Mouse (Mus musculus) limb, embryonic 14.5 days (tissue): ENCODE measurements around the gene 2810459M11Rik. TPM values are rescaled to one million over a fixed set of nuclear protein-coding genes. Genes with fewer than 3 reads are reported as not detected.

Source experiments
- ATAC-seq: fragments of 200-750 bp; cut with Nextera tagmentation; 2 replicates; pipeline ENCODE4 v1.8.0; 2017; ENCODE audit warnings: low read depth, moderate number of reproducible peaks, moderate TSS enrichment; ENCODE audit not compliant: low FRiP score
- DNase-seq: peaks from one replicate; pipeline ENCODE4 v3.0.0-alpha.2; 2015; ENCODE audit warnings: low spot score
- H3K27ac ChIP-seq: fragments of 300-500 bp; sonication (generic); replicated peaks from 2 replicates; pipeline ENCODE4 v1.5.1; 2014; ENCODE audit warnings: low read depth, mild to moderate bottlenecking, low read length, moderate library complexity, mixed read lengths
- H3K27me3 ChIP-seq: fragments of 300-500 bp; sonication (generic); 2 replicates; pipeline ENCODE4 v1.6.1; 2014; ENCODE audit warnings: low read length, mixed read lengths; ENCODE audit not compliant: control insufficient read depth, insufficient read depth
- H3K36me3 ChIP-seq: fragments of 300-500 bp; sonication (generic); 2 replicates; pipeline ENCODE4 v1.6.1; 2014; ENCODE audit warnings: mild to moderate bottlenecking, low read length, moderate library complexity, mixed read lengths; ENCODE audit not compliant: control insufficient read depth, insufficient read depth
- H3K4me1 ChIP-seq: fragments of 300-500 bp; sonication (generic); 2 replicates; pipeline ENCODE4 v1.6.1; 2014; ENCODE audit warnings: antibody characterized with exemption, low read length, mixed read lengths; ENCODE audit not compliant: control insufficient read depth, insufficient read depth
- H3K4me2 ChIP-seq: fragments of 300-500 bp; sonication (generic); replicated peaks from 2 replicates; pipeline ENCODE4 v1.6.1; 2014; ENCODE audit warnings: low read depth, mild to moderate bottlenecking, low read length, moderate library complexity; ENCODE audit not compliant: severe bottlenecking
- H3K4me3 ChIP-seq: fragments of 300-500 bp; sonication (generic); replicated peaks from 2 replicates; pipeline ENCODE4 v1.5.1; 2014; ENCODE audit warnings: low read length
- H3K9ac ChIP-seq: fragments of 300-500 bp; sonication (generic); 2 replicates; pipeline ENCODE4 v1.6.1; 2014; ENCODE audit warnings: mild to moderate bottlenecking, low read depth, low read length, moderate library complexity; ENCODE audit not compliant: severe bottlenecking
- H3K9me3 ChIP-seq: fragments of 300-500 bp; sonication (generic); 2 replicates; pipeline ENCODE4 v1.6.1; 2016; ENCODE audit warnings: low read length; ENCODE audit not compliant: control insufficient read depth
- POLR2A ChIP-seq: fragments of 200-500 bp; IDR thresholded peaks from 2 replicates; pipeline ENCODE4 v1.8.0; 2012; ENCODE audit warnings: inconsistent platforms, mild to moderate bottlenecking, moderate library complexity, borderline replicate concordance; ENCODE audit not compliant: insufficient read depth, insufficient read length; ENCODE audit errors: extremely low read depth
- WGBS: fragments of 180-500 bp; shearing (Covaris S2); extraction: QIAGEN DNeasy Blood & Tissue Kit; methylation state at CpG from one replicate; pipeline ENCODE4 v1.1.7; 2014; 5-methylcytosine and 5-hydroxymethylcytosine counted together
- polyA plus RNA-seq, 2 experiments: library from polyadenylated mRNA; depleted of rRNA in 1 of 2; stranded (reverse) in 1 of 2; unstranded in 1 of 2; fragments of >200 nt; fragmentation: Nextera tagmentation in 1 of 2; extraction: Ambion mirVana in 1 of 2; gene quantifications; 2 replicates each; pipeline versions ENCODE4 v1.2.1 to v1.2.3; 2012 to 2014

Gene 2810459M11Rik
- polyA plus RNA-seq, 2 experiments, result 0.50 to 0.57 TPM

GRCm38 (mm10) chr1:86021365-86021989 is 24.2 kb upstream of the 2810459M11Rik start:
- Histone ChIP-seq H3K27ac (no peak overlapping the region), H3K9ac (no peak overlapping the region), H3K9me3 (no peaks in the 10 kb centered on the region), H3K4me3 (no peak overlapping the region), H3K27me3 (peaks cover 18% of the 10 kb centered on the region), H3K4me2 (no peak overlapping the region), H3K36me3 (no peaks in the 10 kb centered on the region), H3K4me1 (no peaks in the 10 kb centered on the region)
- DNase-seq, result no peak
- ATAC-seq, result no peak
- WGBS, result 66% methylated on average over 11 of the region's 11 CpGs
- no peak for TF ChIP-seq POLR2A

DNA sequence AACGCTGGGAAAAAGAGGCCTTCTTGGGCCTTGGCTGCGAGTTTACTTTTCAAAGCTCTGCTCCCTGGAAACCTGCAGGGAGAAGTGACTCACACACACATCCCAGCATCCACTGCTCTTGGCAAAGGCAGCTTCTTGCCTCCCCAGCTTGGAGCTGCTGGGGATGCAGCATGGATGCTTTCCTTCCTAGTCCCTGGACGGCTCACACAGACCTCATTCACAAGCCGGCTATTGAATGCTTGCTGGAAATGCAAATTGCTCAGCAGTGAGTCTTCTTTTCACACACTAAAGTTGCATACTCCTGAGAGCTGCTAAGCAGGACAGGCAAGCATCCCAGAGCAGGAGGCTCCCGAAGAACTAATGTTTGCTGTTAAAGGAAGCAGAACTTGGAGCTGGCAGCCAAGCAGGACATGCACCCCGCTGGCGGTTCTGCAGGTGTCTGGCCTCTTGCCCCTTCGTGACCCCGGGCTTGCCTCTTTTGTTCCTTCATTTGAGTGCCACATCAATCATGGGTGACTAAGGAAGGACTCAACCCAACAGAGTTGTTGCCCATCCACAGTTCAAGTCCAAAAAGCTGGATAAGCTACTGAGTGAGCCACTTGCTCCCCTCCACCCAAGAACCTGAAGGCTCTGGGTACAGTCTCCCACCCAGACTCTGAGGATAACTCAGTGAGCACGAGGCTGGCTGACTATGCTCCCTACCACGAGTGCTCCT is 13.2 kb upstream of the 2810459M11Rik start:
- Histone ChIP-seq H3K27me3 (no peaks in the 10 kb centered on the region), H3K4me3 (no peak overlapping the region), H3K4me2 (no peak overlapping the region), H3K9ac (no peak overlapping the region), H3K9me3 (no peaks in the 10 kb centered on the region), H3K4me1 (no peaks in the 10 kb centered on the region), H3K36me3 (no peaks in the 10 kb centered on the region), H3K27ac (no peak overlapping the region)
- TF ChIP-seq POLR2A, result no peak
- no peak for DNase-seq
- ATAC-seq, result no peak
- 18% methylated on average over 11 of the region's 11 CpGs for WGBS

- Histone ChIP-seq H3K4me3 (no peak overlapping the region), H3K4me1 (no peaks in the 10 kb centered on the region), H3K9ac (no peak overlapping the region), H3K27me3 (no peaks in the 10 kb centered on the region), H3K4me2 (no peak overlapping the region), H3K9me3 (peaks cover 7% of the 10 kb centered on the region; the same call in 1 of the 2 replicates), H3K36me3 (no peaks in the 10 kb centered on the region), H3K27ac (no peak overlapping the region)
- DNase-seq (no peak), ATAC-seq (no peak)
- 57% methylated on average over 3 of the region's 3 CpGs for WGBS
- TF ChIP-seq POLR2A, result no peak
These were observed 7.3 kb upstream of the 2810459M11Rik start for GRCm38 (mm10) chr1:86038191-86038951.

- Histone ChIP-seq H3K4me2 (no peak overlapping the region), H3K4me1 (no peaks in the 10 kb centered on the region), H3K9ac (no peak overlapping the region), H3K9me3 (peaks cover 7% of the 10 kb centered on the region; the same call in 1 of the 2 replicates), H3K36me3 (no peaks in the 10 kb centered on the region), H3K27ac (no peak overlapping the region), H3K4me3 (no peak overlapping the region), H3K27me3 (peaks cover 11% of the 10 kb centered on the region; the same call in 1 of the 2 replicates)
- 71% methylated on average over 4 of the region's 4 CpGs for WGBS
- no peak for TF ChIP-seq POLR2A
- no peak for ATAC-seq
- no peak for DNase-seq
These were observed 5.5 kb upstream of the 2810459M11Rik start for GRCm38 (mm10) chr1:86040131-86040530.

GRCm38 (mm10) chr1:86040817-86041216 is 4.8 kb upstream of the 2810459M11Rik start:
- H3K27ac ChIP-seq, result no peak overlapping the region
- H3K9me3 ChIP-seq, result peaks cover 7% of the 10 kb centered on the region; the same call in 1 of the 2 replicates
- 90% methylated on average over 3 of the region's 3 CpGs for WGBS
- no peak for TF ChIP-seq POLR2A
- H3K4me2 ChIP-seq, result no peak overlapping the region
- peaks cover 17% of the 10 kb centered on the region for H3K27me3 ChIP-seq
- DNase-seq, result no peak
- H3K36me3 ChIP-seq, result no peaks in the 10 kb centered on the region
- no peak overlapping the region for H3K9ac ChIP-seq
- H3K4me1 ChIP-seq, result no peaks in the 10 kb centered on the region
- ATAC-seq, result no peak
- no peak overlapping the region for H3K4me3 ChIP-seq
